Mouse (Mus musculus): ENCODE results near the gene Cfap61.

The Cfap61 gene

DNA sequence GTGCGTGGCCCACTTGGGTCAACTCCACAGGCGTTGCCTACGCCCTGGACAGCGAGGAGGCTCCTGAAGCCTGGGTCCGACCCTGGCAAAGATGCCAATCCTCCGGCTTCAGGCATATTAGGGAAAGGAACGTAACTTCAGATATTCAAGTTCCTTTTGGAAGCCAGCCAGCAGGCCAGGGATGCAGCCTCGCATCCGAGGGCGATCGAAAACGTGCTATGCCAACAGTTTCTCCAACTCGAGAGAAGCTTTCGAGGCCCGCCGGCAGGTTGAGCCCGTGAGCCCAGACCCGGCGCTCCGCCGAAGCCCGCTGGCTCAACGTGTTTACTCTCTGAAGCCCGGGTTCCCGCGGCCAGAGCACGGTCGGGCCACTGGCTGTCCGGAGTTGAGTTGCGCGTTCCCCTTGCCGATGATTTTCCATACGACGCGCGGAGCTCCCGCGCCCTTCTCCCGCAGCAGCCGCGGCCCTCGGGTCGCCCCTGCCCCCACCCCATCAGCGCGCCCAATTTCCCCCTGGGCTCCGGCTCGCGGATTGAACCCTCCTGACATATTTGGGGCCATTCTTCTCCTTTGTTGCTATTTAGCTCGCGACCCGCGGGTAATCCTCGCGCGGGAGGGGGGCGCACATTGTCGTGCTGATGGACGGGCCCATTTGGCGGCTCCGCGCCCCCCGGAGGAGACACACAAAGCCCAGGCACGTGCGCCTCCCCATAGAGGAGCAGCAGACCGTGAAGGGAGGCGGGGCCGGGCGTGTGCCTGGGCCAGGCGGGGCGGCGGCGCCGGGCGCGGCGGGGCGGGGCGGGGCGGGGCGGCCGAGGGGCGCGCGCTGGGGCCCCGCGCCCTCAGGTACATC lies 286.7 kb downstream of the Cfap61 start, which contains the start of gene Insm1:
Gene Insm1 (plus strand): TSS at position 846 of the 853 bp plus-strand sequence.
- DNase-seq (ENCODE audit: low spot score in 2 of 2): peak in 1 of 2 experiments; percentile 20

DNA sequence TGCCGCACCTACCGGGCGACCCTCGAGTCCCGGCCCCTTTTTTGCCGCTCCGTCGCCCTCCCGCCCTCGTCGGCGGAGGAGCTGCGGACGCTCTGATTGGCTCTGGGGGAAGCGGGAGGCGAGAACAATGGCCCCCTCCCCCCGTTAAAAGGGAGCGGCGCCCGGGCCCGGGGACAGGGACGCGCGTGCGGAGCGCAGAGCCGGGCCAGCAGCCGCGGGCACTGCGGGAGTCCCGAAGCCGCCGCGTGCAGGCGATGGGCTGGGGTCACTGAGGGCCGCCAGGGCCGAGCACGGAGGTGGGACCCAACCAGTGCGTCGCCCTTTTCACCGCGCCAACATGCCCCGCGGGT lies 287.3 kb downstream of the Cfap61 start:
- DNase-seq (ENCODE audit: low spot score in 2 of 2): no peak

- DNase-seq (ENCODE audit: low spot score in 2 of 2): no peak
Measured at GRCm38 (mm10) chr2:146222279-146223175, 287.9 kb downstream of the Cfap61 start.

- no peak for DNase-seq (ENCODE audit: low spot score in 2 of 2)
Measured at GRCm38 (mm10) chr2:146223176-146223905, 288.8 kb downstream of the Cfap61 start.

- DNase-seq (ENCODE audit: low spot score in 2 of 2): no peak
Measured at GRCm38 (mm10) chr2:146224141-146224540, 289.6 kb downstream of the Cfap61 start.

- DNase-seq (ENCODE audit: low spot score in 2 of 2): no peak
Measured at GRCm38 (mm10) chr2:146225818-146226217, 291.2 kb downstream of the Cfap61 start.

GRCm38 (mm10) chr2:146226484-146226883 lies 291.9 kb downstream of the Cfap61 start:
- no peak for DNase-seq (ENCODE audit: low spot score in 2 of 2)

DNA sequence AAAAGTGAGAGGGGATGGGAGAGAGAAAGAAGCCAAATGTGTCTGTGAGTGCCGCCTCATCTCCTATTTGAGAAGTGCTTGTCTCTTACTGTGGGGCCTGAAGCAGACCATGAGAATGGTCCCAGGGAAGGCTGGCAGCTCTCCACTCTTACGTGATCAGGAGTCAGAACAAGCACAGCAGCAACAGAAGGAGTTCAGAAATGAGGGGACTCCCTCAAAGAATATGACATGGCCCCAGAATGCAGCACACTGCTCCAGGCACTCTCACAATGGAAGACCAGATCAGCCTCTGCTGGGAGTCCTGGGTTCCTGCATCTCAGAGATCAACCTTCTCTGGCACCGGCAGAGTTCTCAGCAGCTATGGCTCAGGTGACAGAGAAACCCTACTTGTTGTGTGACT lies 293.1 kb downstream of the Cfap61 start:
- no peak for DNase-seq (ENCODE audit: low spot score in 2 of 2)

DNA sequence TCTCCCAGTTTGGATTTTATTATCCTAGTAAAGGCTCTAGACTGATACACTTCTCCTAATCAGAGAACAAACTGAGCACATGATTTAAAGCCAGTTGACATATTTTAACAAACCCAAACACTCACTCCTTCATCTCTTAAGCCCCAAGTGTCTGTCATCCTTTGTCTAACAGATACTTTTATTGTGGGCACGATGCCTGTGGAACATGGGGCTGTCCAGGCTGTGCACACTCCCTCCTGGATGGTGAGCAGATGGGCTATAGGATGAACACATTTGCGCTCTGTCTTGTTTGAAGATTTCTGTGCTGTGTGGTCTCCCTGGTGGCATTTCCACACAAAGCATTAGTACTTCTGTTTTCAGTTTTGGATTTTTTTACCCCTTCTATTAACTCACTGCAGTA lies 293.9 kb downstream of the Cfap61 start:
- DNase-seq (ENCODE audit: low spot score in 2 of 2): no peak

DNA sequence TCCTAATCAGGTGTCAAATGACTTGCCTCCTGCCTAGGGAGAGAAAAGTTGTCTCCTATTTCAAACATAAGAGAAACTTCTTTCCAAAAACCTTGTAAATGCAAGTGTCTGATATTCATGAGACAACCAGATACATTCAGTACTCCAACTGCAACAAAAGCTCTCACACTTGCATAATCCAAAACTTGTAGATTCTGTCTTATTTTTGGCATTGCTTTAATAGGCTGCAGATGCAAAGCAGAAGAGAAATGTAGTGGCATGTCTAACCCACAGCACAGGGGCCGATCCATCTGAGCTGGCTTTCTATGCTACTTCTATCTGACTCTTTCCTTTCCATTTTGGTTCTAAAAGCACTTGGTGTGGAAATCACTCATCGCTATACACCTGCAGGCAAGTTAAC lies 296.9 kb downstream of the Cfap61 start:
- DNase-seq (ENCODE audit: low spot score in 2 of 2): no peak

- DNase-seq (ENCODE audit: low spot score in 2 of 2): no peak
Measured at GRCm38 (mm10) chr2:146239196-146239747, 304.7 kb downstream of the Cfap61 start.

GRCm38 (mm10) chr2:146244049-146244448 lies 309.5 kb downstream of the Cfap61 start:
- DNase-seq (ENCODE audit: low spot score in 2 of 2): no peak

DNA sequence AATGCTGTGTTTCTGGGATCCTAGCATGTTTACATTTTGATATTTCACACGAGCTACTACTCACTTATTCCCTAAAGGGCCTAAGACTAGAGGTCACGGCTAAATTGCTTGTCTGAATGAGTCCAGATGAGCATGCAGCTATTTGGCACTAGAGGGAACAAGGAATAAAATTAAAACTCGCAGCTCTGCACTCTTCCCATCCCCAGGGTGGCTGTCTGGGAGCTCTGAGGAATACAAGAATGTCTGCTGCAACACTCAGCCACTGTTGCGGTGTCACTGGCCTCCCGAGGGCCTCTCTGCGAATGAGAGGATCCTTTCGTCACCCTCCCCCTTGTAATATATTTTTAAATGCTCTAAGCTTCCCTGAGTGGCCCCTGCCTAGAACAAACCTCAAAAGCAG lies 310.8 kb downstream of the Cfap61 start:
- no peak for DNase-seq (ENCODE audit: low spot score in 2 of 2)

GRCm38 (mm10) chr2:146246409-146247075 lies 312.0 kb downstream of the Cfap61 start:
- no peak for DNase-seq (ENCODE audit: low spot score in 2 of 2)

DNA sequence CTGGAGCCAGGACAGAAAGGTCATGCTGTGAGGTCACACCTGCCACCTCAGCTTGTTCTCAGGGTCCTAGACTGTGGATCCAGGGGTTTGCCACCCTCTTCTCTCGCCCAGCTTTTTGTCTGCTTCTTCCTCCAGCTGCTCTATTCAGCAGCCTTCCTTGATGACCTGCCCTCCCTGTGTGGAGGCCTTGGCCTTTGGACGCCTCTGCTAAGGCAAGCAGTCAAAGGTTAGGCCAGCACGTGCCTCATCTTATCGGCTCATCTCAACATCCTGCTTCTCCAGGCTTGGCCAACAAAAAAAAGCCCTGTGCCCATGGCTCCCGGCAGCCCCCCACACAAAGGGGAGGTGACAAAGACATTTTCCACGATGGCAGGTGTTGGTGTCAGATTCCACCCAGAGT lies 313.0 kb downstream of the Cfap61 start:
- no peak for DNase-seq (ENCODE audit: low spot score in 2 of 2)

DNA sequence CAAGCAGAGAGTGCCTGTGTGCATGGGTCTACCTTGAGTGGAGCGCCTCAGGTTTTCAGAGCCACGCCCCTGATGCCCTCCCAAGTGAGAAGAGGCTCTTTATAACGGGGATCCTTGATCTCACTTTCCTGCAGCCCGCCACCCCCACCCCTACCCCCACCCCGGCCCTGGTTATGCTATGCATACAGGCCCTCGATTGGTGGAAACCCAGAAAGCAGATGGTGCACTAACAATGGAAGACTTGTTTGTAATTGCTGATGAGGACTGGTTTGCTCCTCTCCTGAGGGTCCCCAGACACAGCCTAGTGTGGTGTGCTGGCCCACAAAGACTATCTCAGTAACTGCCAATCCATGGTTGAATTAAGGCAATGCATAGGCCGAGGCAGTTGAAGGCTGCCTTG lies 314.4 kb downstream of the Cfap61 start:
- DNase-seq (ENCODE audit: low spot score in 2 of 2): no peak

DNA sequence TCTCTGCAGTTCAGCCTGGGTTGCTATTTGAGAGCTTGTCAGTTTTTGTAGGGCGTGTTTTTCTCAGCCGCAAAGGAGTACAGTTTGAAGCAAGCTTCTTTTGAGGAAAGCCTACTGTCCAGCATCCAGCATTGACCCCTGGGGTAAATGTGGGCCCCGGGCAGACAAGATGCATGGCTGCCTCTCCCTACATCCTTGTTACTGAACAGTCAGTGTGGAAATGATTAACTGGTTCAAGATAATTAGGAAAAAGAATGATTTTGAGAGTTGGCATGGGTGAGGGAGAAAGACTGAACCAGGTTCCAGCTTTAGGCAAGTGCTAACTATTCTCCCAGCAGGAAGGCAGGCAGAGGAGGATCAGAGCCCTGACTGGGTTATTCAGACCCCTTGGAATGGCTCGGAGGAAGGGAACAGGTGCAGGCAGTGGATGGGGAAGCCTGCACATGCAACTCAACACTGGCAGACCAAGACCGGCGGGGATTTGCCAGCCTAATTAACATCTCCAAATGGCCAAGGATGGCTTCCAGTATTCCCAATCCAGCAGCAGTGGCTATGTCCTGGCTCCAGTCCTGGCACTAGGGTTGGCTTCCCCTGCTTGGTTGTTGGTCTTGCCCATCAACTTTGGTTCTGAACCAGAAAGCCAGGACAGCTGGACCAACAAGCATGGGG lies 315.8 kb downstream of the Cfap61 start:
- DNase-seq (ENCODE audit: low spot score in 2 of 2): no peak

GRCm38 (mm10) chr2:146254387-146254786 lies 319.8 kb downstream of the Cfap61 start:
- no peak for DNase-seq (ENCODE audit: low spot score in 2 of 2)

DNA sequence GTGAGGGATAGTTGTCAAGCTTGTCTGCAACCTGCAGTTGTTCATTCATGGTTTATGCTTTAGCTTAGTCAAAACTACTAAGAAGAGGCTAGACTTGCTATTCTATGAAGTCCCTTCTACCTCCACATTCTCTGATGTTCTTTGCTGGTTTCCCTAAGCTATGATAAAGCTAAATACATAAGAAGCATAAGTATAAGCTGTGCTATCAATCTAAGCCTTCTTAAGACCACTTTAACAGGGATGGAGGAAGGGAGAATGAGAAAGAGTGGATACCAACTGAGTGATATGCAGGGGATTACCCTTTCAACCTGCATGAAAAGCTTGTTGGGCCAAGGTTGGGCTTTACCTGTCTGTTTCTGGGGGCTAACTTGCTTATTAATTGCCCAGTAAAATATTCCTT lies 321.1 kb downstream of the Cfap61 start:
- DNase-seq (ENCODE audit: low spot score in 2 of 2): no peak

DNA sequence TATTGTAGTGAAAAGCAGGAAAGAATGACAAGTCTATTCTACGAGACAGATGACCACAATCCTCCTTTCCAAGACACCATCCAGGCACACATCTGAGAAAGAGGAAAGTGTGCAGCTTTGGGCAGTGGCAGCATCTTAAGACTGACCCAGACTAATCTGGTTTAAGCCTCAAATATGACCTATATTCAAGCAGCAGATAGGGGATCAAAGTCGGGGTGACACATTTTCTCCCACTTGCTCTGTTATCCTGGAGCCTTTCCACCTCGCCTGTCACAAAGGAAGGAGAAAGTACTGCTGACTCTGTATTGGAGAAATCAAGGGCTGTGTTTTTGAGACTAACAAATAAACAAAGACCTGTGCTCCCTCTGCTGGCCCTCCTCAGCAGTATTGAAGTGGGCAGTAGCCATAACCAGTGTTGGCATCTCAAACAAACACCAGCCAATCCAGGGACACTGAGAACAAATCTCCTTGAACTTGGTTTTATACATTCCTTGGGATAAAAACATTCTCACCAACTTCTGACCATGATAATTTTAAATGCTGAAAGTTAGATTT lies 321.8 kb downstream of the Cfap61 start:
- DNase-seq (ENCODE audit: low spot score in 2 of 2): no peak
